Comparison of ENCODE assay signal across 32 mouse cellular contexts in genomic region chr1:69867776-69868175, GRCm38 (mm10). TPM values are rescaled to one million over a fixed set of nuclear protein-coding genes. Genes with fewer than 3 reads are reported as not detected.
"Had no signal": no experiment of that assay in that cellular context is flagged by ENCODE, and none has a peak within 500 bp of the region (broad histone marks: within the 10 kb centered on the region; RNA-seq: fewer than 3 reads in every experiment).

No protein-coding gene starts in this region.

- H3K36me3 ChIP-seq: limb, embryonic 10.5 days; limb, embryonic 12.5 days; limb, embryonic 13.5 days; limb, embryonic 15.5 days; liver, embryonic 12.5 days; liver, embryonic 13.5 days; liver, embryonic 15.5 days; lung, embryonic 15.5 days; midbrain, embryonic 10.5 days; midbrain, embryonic 12.5 days; midbrain, embryonic 13.5 days; midbrain, embryonic 15.5 days had no signal

- H3K27ac ChIP-seq: limb, embryonic 10.5 days; limb, embryonic 12.5 days; limb, embryonic 13.5 days; limb, embryonic 15.5 days; liver, embryonic 12.5 days; liver, embryonic 13.5 days; liver, embryonic 14.5 days; liver, embryonic 15.5 days; lung, embryonic 15.5 days; macrophage; midbrain, embryonic 10.5 days; midbrain, embryonic 12.5 days; midbrain, embryonic 13.5 days; midbrain, embryonic 15.5 days had no signal

- H3K4me3 ChIP-seq: limb, embryonic 10.5 days; limb, embryonic 12.5 days; limb, embryonic 13.5 days; limb, embryonic 15.5 days; liver, embryonic 12.5 days; liver, embryonic 13.5 days; liver, embryonic 15.5 days; lung, embryonic 15.5 days; megakaryocyte, embryonic 14.5 days; midbrain, embryonic 10.5 days; midbrain, embryonic 12.5 days; midbrain, embryonic 13.5 days; midbrain, embryonic 15.5 days; myocyte had no signal

- DNase-seq: left cerebral cortex, postnatal 4 days; liver; liver, embryonic 13.5 days; liver, postnatal 0 days; lung, adult 18-20 months; lung, adult 2 months; lung, embryonic 14.5 days; lung, postnatal 10 days; lung, postnatal 14 days; lung, postnatal 36 days; lung, postnatal 4 days; midbrain, embryonic 14.5 days had no signal

- H3K9ac ChIP-seq: limb, embryonic 12.5 days; limb, embryonic 13.5 days; limb, embryonic 15.5 days; liver, embryonic 12.5 days; liver, embryonic 13.5 days; liver, embryonic 14.5 days; liver, embryonic 15.5 days; liver, postnatal 0 days; lung, embryonic 14.5 days; lung, embryonic 15.5 days; midbrain, embryonic 12.5 days; midbrain, embryonic 13.5 days; midbrain, embryonic 15.5 days had no signal

- H3K4me1 ChIP-seq: limb, embryonic 10.5 days; limb, embryonic 12.5 days; limb, embryonic 13.5 days; limb, embryonic 15.5 days; liver, embryonic 12.5 days; liver, embryonic 13.5 days; liver, embryonic 15.5 days; lung, embryonic 15.5 days; megakaryocyte, embryonic 14.5 days; midbrain, embryonic 10.5 days; midbrain, embryonic 12.5 days; midbrain, embryonic 13.5 days; midbrain, embryonic 15.5 days had no signal

- H3K9me3 ChIP-seq: limb, embryonic 10.5 days; limb, embryonic 12.5 days; limb, embryonic 13.5 days; limb, embryonic 15.5 days; liver, embryonic 12.5 days; liver, embryonic 13.5 days; liver, embryonic 15.5 days; lung, embryonic 15.5 days; megakaryocyte, embryonic 14.5 days; midbrain, embryonic 10.5 days; midbrain, embryonic 12.5 days; midbrain, embryonic 13.5 days; midbrain, embryonic 15.5 days had no signal

RNA-seq across cellular contexts. Expression of gene Spag16, which starts 41.0 kb away (rescaled TPM):
- total RNA-seq: liver, adult 2 months; megakaryocyte progenitor cell, adult 5-6 weeks; megakaryocyte, adult 5-6 weeks; megakaryocyte-erythroid progenitor cell, adult 5-6 weeks; monocyte, adult 5-6 weeks had no signal
